Mouse (Mus musculus): ENCODE data around the gene F11r.

- no peak for TF ChIP-seq EP300 (IDR thresholded peaks at IDR 0.05; ENCODE audit: low read depth)
- no peak for TF ChIP-seq CTCF (IDR thresholded peaks at IDR 0.05; ENCODE audit: low read depth)
Measured at GRCm38 (mm10) chr1:171466565-171466964, 29.2 kb downstream of the F11r start.

Measured in heart, postnatal 0 days (tissue).